Mouse (Mus musculus): ENCODE measurements around the gene Tor1b.
"Not testable (repeated sequence)": the region's sequence is repeated elsewhere in the genome, so short reads cannot be mapped to it uniquely, and the experiment has no call there.

Tor1b gene

GRCm38 (mm10) chr2:30952824-30953490 is at the start of gene Tor1b:
Gene Tor1b (plus strand): TSS chr2:30952959.
- peak; percentile 90 for DNase-seq

- no peak for DNase-seq
These were observed 48.5 kb upstream of the Tor1b start for GRCm38 (mm10) chr2:30904231-30904630.

GRCm38 (mm10) chr2:30904991-30905390 is 47.8 kb upstream of the Tor1b start:
- DNase-seq: no peak

- DNase-seq: no peak
These were observed 46.9 kb upstream of the Tor1b start for GRCm38 (mm10) chr2:30905906-30906305.

GRCm38 (mm10) chr2:30906641-30907040 is 46.1 kb upstream of the Tor1b start:
- no peak for DNase-seq

- DNase-seq: peak; percentile 83
These were observed 40.4 kb upstream of the Tor1b start for GRCm38 (mm10) chr2:30912291-30912773.

- DNase-seq: no peak
These were observed 39.7 kb upstream of the Tor1b start for GRCm38 (mm10) chr2:30913022-30913421.

- DNase-seq: no peak
These were observed 37.9 kb upstream of the Tor1b start for GRCm38 (mm10) chr2:30914836-30915235.

- DNase-seq: no peak
These were observed 37.4 kb upstream of the Tor1b start for GRCm38 (mm10) chr2:30915376-30915775.

GRCm38 (mm10) chr2:30915933-30916332 is 36.8 kb upstream of the Tor1b start:
- not testable (repeated sequence) for DNase-seq

- DNase-seq: no peak
These were observed 35.1 kb upstream of the Tor1b start for GRCm38 (mm10) chr2:30917649-30918048.

- no peak for DNase-seq
These were observed 34.6 kb upstream of the Tor1b start for GRCm38 (mm10) chr2:30918126-30918525.

GRCm38 (mm10) chr2:30918780-30919329 is 33.9 kb upstream of the Tor1b start:
- DNase-seq: peak; percentile 43

- DNase-seq: no peak
These were observed 32.5 kb upstream of the Tor1b start for GRCm38 (mm10) chr2:30920216-30920615.

GRCm38 (mm10) chr2:30923099-30923498 is 29.7 kb upstream of the Tor1b start:
- no peak for DNase-seq

- no peak for DNase-seq
These were observed 27.6 kb upstream of the Tor1b start for GRCm38 (mm10) chr2:30925181-30925580.

GRCm38 (mm10) chr2:30926381-30926780 is 26.4 kb upstream of the Tor1b start:
- no peak for DNase-seq

- DNase-seq: no peak
These were observed 25.5 kb upstream of the Tor1b start for GRCm38 (mm10) chr2:30927151-30927781.

GRCm38 (mm10) chr2:30927844-30928628 is 24.7 kb upstream of the Tor1b start:
- peak; percentile 85 for DNase-seq

GRCm38 (mm10) chr2:30928893-30929482 is 23.8 kb upstream of the Tor1b start:
- DNase-seq: no peak

- peak; percentile 76 for DNase-seq
These were observed 23.2 kb upstream of the Tor1b start, which contains the start of gene Ptges for GRCm38 (mm10) chr2:30929483-30930045. Gene Ptges (minus strand): TSS chr2:30929863.

- not testable (repeated sequence) for DNase-seq
These were observed 21.9 kb upstream of the Tor1b start for GRCm38 (mm10) chr2:30930846-30931245.
